Mouse (Mus musculus) small intestine, adult 2 months (tissue): ENCODE data around the gene B4gat1.

ENCODE experiments used
- CTCF ChIP-seq: fragments of 200-500 bp; IDR thresholded peaks from 2 replicates; pipeline ENCODE4 v1.5.1; 2012; ENCODE audit warnings: low read depth, mild to moderate bottlenecking, control low read depth, inconsistent platforms, low read length, moderate library complexity, mixed read lengths; ENCODE audit not compliant: insufficient replicate concordance, insufficient read length; ENCODE audit errors: extremely low read depth
- POLR2A ChIP-seq: fragments of 200-500 bp; IDR thresholded peaks from 2 replicates; pipeline ENCODE4 v1.6.1; 2012; ENCODE audit warnings: low read depth, mild to moderate bottlenecking, control low read depth, inconsistent platforms, low read length, moderate library complexity

- no peak for TF ChIP-seq CTCF
- no peak for TF ChIP-seq POLR2A
Observed at GRCm38 (mm10) chr19:5082596-5082995, 44.0 kb downstream of the B4gat1 start.
